Mouse (Mus musculus) fat pad, adult 2 months (tissue): Measurements from ENCODE around the gene Tmod4.
"Not testable (repeated sequence)": the region's sequence is repeated elsewhere in the genome, so short reads cannot be mapped to it uniquely, and the experiment has no call there.

Experiments
- DNase-seq: peaks from one replicate; pipeline ENCODE4 v3.0.0-alpha.2; 2011; ENCODE audit warnings: low read depth, low spot score; ENCODE audit errors: extremely low read depth

The Tmod4 gene

DNA sequence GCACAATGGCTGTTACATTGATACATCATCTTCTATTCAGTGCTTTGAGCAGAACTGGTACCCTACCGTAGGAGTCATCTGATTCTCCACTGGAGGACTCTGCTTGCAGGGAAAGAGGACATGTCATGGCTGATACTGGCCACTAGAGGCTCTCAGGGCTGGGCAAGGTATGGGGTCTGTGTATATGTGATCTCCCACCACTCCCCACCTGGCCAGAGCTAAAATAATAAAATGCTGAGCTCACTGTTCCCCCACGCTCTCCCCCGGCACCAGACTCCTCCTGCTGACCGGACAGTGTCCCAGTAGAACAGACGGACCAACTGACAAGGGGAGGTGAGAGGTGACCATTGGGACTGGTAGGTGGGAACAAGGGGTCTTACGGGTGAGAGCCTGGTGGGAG lies at the start of gene Tmod4:
Tmod4 (plus strand) TSS at position 231 of the 400 bp plus-strand sequence.
- DNase-seq, result no peak

DNA sequence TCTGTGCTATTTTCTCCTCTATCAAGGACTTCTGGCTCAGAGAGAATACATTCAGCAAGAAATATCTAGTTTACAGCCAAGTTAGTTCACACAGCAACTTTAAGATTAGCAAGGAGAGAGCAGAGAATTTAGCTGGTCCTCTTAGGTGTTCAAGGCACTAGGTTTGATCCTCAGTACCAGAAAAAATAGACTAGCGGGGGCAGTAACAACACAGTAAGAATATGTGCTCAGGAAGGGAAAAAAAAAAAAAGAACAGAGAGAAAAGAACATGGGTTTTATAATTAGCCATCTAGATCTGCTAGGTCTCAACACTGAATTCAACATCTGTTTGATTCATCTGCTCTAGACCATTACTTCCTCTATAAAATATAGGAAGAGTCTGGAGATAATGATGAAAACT lies 36.2 kb upstream of the Tmod4 start:
- no peak for DNase-seq

DNA sequence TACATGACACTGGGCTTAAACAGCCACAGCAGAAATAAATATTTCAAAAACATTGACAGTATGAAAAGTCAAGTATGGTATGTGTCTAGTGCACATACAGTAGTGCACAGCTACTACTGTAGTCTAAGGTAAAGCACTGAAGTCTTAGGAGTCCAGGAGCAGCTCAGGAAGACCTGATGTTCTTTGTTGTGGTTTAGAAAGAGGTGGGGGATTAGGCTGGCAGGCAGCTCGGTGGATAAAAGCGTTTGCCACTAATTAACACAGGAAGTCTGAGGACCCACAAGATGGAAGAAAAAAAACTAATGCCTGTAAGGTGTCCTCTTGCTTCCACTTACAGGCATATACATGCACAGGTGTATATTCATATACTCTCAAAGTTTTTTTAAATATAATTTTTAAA lies 23.4 kb upstream of the Tmod4 start:
- no peak for DNase-seq

DNA sequence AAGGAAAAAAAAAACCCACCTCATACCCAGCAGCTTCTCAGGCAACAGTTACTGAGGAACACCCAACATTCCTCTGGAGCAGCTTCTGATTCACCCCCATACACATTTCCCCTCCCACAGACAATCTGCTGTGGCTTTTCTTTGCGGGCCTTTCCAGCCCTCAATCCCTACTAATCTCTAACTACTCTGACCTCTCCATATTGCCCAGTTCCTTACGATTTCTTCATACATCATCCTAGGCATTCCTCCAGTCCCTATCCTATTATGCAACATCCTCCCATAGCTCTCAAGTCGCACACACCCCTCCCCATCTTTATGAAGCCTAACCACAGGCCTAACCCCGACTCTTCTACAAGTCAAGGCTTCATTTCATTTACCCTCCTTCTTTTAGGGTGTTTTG lies 19.2 kb upstream of the Tmod4 start:
- peak; percentile 64 for DNase-seq

DNA sequence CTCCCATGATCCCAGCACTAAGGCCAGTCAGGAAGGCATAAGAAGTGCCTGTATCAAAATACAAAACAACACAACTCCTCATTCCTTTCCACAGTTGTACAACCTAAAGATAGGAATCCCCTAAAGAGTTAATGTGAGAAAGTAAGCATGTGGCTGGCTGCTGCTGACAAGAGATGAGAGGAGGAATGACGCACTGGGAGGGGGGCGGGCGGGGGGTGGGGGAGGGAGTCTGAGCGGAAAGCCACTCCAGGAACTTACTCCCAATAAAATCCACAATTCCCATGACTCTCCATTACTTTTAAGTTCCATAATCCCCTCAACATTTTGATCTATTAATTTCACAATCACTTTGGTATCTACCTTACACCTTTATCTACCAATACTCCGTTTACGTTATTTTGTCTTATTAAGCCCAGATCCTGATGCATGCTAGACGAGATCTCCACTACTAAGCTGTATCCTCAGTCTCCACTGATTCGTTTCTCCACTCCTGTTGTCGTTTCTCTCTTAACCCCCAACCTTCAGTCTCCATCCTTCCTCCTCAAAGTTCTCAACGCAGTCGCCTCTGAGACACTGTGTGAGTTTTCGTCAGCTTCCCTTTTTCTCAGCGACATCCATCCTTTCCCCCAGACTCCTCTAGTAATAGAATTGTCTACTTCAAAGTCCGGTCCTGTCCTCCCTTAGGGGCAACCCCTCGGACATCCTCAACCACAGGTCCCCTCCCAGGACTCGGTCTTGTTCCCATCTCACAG lies 18.5 kb upstream of the Tmod4 start:
- DNase-seq, result no peak

DNA sequence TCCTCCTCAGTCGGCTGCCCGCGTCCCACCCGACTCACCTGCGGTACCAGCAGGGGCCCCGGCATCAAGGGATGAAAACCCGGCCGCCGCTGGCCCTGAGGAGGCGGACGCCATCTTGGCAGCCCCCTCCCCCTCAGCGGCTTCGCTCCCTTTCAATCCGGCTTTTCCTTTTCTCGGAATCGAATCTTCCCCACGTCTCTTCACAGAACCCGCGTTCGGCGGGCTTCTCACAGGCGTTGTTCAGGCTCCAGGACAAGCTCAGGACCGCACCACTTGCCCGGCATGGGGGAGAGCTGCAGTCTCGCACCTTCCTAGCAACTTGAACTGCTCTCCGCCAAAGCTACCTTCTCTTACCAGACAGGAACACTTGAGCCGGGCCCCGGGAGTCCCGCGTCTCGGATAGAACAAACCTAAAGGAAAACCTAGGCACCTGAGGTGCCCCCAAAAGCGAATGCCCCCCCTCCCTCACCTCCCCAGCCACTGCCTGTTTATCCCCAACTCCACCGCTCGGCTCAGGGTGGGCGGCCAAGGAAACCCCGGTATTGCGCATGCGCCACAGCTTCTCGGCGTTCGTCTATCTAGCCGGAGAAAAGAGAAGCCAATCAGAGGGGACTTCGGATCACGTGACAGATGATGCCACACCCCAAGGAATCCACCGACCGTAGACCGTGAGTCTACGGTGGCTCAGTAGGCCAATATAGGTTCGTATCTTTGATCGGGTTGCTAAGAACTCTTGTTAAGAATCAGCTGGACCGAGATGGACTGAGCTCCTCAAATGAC lies 17.7 kb upstream of the Tmod4 start, which contains the start of gene Pip5k1a:
Pip5k1a (minus strand) TSS at position 593 of the 780 bp plus-strand sequence.
- DNase-seq, result peak; percentile 97

DNA sequence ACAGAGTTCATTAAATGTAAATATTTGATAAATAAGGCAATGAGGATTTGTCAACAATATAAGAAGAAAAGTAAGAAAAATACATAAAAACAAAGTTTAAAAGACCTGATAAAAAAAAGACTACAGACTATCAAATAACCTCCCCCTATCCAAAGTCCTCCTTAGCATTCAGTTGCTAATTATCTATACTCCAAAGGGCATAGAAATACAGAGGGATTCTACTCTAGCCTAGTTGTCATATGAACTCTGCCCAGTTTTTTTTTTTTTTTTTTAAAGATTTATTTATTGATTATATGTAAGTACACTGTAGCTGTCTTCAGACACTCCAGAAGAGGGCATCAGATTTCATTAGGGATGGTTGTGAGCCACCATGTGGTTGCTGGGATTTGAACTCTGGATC lies 17.0 kb upstream of the Tmod4 start:
- not testable (repeated sequence) for DNase-seq

DNA sequence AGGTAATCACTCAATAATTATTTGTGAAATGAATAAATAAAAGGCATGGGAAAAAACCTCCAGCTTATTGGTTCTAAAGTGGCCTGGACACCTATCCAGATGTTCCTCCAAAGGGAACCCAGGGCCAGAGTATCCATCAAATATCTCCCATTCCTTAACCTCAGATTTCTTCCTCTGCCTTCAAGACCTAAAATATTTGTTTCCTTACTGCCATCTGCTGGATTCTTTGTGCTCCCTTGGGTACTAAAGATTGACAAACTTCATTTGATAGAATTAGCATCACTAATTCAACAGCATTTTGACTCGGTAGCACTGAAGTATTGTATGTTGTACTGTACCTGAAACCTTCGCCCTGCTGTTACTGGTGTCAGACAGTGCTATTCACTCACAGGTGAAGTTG lies 16.4 kb upstream of the Tmod4 start:
- no peak for DNase-seq

DNA sequence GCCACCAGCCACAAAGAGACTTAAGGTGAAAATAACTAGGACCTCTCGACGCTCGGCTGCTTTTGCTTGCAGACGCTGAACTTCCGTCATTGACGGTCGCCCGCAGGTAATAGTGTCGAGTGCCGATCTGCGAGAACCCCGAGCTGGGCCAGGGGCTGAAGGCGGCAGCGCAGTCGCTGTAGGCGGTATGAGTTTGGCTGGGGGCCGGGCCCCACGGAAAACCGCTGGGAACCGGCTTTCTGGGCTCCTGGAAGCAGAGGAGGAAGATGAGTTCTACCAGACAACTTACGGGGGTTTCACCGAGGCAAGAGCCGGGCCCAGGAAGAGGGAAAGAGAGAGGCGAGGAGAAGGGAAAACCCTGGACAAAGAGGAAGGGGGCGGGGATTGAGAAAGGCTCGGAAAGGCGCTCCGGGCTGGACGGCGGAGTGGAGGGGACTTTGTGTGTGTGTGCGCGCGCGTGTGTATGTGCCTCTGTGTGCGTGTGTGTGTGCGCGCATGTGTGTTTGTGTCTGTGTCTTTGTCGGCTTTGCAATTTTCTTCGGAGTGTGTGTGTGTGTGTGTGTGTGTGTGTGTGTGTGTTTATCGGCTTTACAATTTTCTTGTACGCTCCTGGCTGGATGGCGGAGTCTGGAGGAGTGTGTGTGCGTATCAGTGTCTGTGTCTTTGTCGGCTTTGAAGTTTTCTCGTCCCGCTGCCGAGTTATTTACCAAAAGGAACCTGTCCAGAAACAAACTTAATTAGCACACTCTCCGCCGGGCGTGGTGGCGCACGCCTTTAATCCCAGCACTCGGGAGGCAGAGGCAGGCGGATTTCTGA lies 13.2 kb upstream of the Tmod4 start, which contains the start of gene Vps72:
Vps72 (plus strand) TSS at position 112 of the 816 bp plus-strand sequence.
- peak; percentile 62 for DNase-seq

DNA sequence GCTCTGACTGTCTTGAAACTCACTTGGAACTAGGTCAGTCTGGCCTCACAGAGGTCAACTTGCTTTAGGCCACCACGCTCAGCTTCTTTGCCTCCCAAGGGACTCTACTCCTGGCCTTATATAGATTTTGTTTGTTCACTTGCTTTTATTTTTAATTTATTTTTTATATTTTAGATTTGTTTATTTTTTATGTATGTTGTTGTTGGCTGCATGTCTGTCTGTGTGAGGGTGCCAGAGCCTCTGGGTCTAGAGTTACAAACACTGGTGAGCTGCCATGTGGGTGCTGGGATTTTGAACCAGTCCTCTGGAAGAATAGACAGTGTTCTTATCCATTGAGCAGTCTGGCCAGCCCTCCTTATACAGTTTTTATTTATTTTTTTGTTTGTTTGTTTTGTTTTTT lies 11.5 kb upstream of the Tmod4 start:
- DNase-seq, result no peak

DNA sequence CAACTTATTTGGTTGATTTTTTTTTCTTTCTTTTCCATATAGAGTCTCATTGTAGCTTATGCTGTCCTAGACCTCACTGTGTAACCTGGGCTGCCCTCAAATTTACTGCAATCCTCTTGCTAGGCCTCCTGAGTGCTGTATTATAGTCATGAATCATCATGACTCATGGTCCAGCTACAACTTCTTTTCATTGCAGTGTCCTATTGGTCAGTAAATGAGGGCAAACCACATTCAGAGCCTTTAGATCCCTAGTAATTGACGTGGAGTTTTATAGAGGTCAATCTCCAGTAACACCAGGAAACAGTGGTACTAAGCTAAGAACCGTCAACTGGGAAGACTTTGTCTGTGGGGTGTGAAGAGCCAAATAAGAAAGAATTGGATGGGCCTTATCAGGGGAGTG lies 6.5 kb upstream of the Tmod4 start:
- no peak for DNase-seq

DNA sequence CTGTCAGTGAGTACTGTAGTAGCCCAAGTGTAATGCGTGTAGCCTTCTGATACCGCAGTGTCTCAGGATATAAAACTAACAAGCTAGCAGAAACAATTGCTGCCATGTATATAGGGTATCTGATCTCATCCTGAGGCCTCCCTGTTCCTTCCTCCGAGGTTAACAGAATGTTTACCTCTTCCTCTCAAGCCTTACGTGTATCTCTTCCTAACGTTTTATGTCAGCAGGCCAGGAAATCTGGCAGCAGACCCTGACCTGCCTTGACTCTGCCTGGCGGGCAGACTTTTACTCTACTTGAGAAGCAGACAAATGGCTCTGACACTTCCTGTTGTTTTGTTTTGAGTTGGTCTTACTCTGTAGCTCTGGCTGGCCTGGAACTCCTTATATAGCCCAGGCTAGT lies 2.7 kb upstream of the Tmod4 start:
- no peak for DNase-seq

DNA sequence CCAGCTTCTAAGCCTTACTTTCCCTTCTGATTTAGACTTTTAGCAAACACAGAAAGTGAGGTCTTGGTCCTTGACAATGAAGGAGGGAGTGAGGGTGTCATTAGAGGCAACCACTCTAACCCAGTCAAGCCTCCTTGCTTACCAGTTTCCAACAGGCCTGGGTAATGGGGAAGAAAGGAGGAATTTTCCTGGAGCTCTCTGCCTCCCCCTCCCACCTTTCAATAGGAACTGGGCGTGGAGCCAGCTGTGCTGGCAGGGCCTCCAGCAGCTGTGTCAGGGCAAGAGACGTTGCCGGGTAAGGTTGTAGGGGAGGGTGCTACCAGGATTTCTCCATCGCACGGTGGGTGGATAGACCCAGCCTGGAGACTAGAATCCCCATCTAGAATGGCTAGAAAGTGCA lies 696 bp downstream of the Tmod4 start:
- DNase-seq, result no peak

DNA sequence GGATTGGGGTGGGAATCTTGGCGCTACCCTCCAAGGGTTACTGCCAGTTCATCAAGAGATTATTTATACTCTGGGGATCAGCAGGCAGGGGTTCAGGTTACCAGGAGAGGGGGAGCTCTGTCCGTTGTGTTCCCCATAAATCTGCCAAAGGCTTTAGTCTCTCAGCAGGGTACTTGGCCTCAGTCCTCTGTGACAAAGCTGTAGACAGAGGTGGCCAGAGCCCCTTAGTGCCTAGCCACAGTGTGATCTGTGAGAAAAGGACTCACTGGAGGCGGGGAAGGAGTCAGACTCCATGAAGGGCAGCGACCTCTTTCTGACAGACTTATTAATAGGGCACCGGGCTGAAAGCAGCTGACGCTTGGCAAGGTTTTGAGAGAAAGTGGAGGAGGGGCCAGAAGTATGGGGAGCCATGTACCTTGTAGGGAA lies 5.0 kb downstream of the Tmod4 start:
- no peak for DNase-seq

DNA sequence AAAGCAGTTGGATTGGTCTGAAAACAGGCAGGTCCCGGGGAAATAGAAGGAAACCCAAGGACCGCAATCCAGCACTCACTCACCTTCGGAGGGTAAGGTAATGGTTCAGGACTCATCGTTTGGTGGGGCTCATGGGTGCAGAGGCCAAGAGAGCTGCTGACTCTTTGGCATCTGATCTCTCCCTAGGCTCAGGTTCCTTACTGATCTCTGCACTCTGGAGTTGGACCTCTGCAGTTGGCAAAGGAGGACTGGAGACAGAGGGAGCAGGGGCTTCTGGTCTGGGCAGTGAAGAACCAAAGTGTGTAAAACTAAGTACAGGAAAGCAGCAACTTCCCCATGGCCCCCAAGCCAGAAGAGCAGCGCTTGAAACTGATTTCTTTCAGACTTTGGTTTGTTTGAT lies 5.8 kb downstream of the Tmod4 start:
- no peak for DNase-seq

DNA sequence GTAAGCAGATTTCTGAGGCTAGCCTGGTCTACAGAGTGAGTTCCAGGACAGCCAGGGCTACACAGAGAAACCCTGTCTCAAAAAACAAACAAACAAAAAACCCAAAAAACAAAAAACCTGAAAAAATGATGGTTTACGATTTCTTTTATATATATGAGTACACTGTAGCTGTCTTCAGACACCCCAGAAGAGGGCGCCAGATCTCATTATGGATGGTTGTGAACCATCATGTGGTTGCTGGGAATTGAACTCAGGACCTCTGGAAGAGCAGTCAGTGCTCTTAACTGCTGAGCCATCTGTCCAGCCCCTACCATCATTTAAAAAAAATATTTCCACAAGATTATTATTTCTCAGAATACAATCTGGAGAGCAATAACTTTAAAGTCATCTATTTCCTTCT lies 8.1 kb downstream of the Tmod4 start:
- not testable (repeated sequence) for DNase-seq

DNA sequence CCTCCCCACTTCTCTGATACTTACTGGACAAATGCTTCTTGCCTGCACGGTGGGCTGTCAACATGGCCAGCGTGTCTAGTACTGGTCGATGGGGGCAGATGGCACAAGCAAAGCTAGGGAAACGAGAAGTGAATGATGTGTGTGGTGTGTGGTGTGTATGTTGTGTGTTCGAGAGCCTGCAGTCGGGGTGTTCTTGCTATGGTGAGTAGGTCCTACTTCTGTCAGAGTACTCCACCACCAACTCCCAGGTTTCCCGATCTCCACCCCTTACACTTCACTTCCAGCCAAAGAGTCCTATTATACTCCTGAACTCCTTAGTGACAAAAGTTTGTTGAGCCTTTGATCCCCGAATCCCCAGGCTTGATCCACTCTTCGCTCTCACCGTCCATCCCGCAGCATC lies 8.9 kb downstream of the Tmod4 start:
- DNase-seq, result no peak

DNA sequence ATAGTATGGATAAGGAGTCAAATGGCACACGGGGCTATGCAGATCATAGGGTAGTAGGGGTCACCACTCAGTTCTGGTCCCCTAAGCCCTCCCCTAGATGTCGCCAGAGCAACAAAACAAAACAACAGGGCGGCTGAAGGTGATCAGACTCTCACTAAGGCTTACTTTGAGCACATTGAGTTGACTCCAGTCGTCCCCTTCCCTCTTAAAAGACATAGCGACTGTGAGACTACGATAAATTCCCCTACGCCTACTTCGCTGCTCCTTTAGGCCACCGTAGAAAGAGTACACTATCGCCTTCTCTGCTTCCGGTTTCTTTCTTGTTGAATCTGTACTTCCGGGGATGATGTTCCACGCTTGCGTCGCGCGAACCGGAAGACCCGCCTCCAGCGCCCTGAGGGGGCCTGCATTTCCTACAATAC lies 9.4 kb downstream of the Tmod4 start, which contains the start of the genes Scnm1 and Lysmd1:
Scnm1 (minus strand) TSS at position 332 of the 422 bp plus-strand sequence.
Lysmd1 (plus strand) TSS at position 409 of the 422 bp plus-strand sequence.
- peak; percentile 82 for DNase-seq

DNA sequence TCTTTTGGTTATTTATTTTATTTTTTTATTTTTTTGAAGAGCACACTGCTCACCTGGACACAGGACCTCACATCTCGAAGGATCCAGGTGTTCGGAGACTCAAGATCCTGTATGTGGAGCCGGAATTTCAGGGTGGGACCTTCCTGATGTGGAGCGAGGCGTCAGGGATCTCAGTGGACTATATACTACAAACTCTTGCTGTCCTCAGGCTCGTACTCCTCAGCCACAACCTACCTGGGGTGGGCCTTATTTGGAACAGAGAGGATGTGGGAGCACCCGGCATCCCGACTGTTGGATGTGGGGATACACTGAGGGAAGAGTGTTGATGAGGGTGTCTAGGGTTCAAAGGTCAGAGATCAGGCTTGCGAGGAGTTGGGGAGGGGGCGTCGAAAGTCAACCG lies 9.9 kb downstream of the Tmod4 start:
- not testable (repeated sequence) for DNase-seq

DNA sequence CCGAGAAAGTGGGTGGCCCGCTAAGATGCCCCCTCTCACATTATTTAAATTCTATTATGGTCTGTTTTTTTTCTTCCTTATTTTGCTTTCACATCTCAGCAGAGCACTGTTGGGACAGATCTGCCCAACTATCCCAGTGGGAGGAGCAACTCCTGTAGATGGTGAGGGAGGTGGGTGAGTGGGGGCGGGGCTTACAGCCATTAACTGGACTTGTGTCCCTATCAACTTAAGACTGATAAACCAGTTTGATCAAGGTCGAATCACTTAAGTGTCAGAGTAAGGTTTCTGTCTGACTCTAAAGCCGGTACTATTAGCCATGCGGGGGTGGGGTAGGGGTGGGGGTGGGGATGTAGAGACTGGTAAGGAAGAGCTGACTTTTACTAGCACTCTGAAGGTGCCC lies 10.7 kb downstream of the Tmod4 start:
- no peak for DNase-seq

DNA sequence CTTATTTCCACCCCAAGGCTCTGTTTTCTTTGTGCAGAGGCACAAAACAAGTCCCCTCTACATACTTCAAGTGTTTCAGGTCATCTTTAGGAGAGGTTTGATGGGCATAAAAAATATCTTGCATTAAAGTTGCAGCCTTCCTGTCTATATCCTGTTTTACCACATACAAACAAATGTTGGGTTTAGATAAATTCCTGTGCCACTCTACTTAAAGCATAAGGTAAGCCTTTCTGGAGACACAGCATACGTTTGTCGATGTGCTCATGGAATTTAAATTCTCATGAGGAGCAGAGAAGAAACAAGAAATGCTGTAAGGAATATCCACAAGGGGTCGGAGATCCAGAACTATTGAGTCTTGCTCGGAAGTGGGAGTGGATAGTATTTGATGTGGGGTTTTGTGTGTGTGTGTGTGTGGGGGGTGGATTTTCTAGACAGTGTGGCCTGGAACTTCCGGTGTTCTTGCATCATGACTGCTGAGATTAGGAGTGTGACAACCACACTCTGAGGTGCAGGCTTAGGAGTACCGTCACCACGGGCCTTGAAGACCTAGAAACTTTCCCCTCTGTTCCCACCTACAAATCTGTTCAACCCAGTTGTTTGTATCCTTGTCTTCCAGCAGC lies 11.3 kb downstream of the Tmod4 start:
- no peak for DNase-seq
